Mouse (Mus musculus): ENCODE measurements around the gene Casp6.

DNA sequence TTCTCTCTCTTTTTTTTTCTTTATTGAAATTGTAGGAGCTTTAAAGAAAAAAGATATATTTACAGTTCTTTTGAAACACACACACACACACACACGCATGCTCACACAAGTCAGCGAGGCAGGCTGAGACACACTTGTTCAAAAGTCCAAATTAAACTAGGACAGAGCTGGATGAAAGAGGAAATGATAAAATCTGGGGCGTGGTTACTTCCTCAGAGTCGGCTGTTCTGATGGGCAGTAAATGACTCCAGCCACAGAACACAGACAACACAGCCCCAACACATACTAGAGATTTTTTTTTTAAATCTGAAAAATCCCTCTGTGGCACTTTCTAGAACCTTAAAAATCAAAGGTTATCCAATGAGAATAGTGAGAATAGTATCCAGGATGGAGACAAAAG lies 42.6 kb downstream of the Casp6 start:
- TF ChIP-seq CTCF (IDR thresholded peaks at IDR 0.05; ENCODE audit: low read depth, low read length) (no peak), POLR2A (IDR thresholded peaks at IDR 0.05; ENCODE audit: borderline replicate concordance, low read depth, low read length) (no peak)
